Mouse (Mus musculus) lung, embryonic 14.5 days (tissue): Measurements from ENCODE around the gene Cyb5d1. TPM values are rescaled to one million over a fixed set of nuclear protein-coding genes. Genes with fewer than 3 reads are reported as not detected.

Experiments used
- ATAC-seq: fragments of 200-750 bp; cut with Nextera tagmentation; 2 replicates; pipeline ENCODE4 v1.8.0; 2017; ENCODE audit warnings: mild to moderate bottlenecking, moderate TSS enrichment, moderate library complexity; ENCODE audit not compliant: insufficient read depth
- DNase-seq: peaks from one replicate; pipeline ENCODE4 v3.0.0-alpha.2; 2015
- H3K27ac ChIP-seq: fragments of 300-500 bp; sonication (generic); 2 replicates; pipeline ENCODE4 v1.5.1; 2014; ENCODE audit warnings: low read depth, mild to moderate bottlenecking, moderate library complexity
- H3K27me3 ChIP-seq: fragments of 300-500 bp; sonication (generic); 2 replicates; pipeline ENCODE4 v1.6.1; 2014; ENCODE audit warnings: low read length, control low read depth; ENCODE audit not compliant: insufficient read depth
- H3K36me3 ChIP-seq: fragments of 300-500 bp; sonication (generic); 2 replicates; pipeline ENCODE4 v1.6.1; 2014; ENCODE audit warnings: control low read depth; ENCODE audit not compliant: insufficient read depth
- H3K4me1 ChIP-seq: fragments of 300-500 bp; sonication (generic); 2 replicates; pipeline ENCODE4 v1.6.1; 2014; ENCODE audit warnings: antibody characterized with exemption, control low read depth; ENCODE audit not compliant: insufficient read depth
- H3K4me2 ChIP-seq: fragments of 300-500 bp; sonication (generic); 2 replicates; pipeline ENCODE4 v1.6.1; 2014; ENCODE audit warnings: mild to moderate bottlenecking
- H3K4me3 ChIP-seq: fragments of 300-500 bp; sonication (generic); 2 replicates; pipeline ENCODE4 v1.5.1; 2014; ENCODE audit warnings: low read depth, low read length
- H3K9ac ChIP-seq: fragments of 300-500 bp; sonication (generic); 2 replicates; pipeline ENCODE4 v1.6.1; 2014
- H3K9me3 ChIP-seq: fragments of 300-500 bp; sonication (generic); 2 replicates; pipeline ENCODE4 v1.6.1; 2016; ENCODE audit warnings: low read depth, low read length, control low read depth
- CTCF ChIP-seq: IDR thresholded peaks from 2 replicates; pipeline ENCODE4 v1.5.1; 2016; ENCODE audit warnings: antibody characterized with exemption, low read depth
- WGBS: fragments of 180-500 bp; shearing (Covaris S2); extraction: QIAGEN DNeasy Blood & Tissue Kit; methylation state at CpG from one replicate; pipeline ENCODE4 v1.1.7; 2014; 5-methylcytosine and 5-hydroxymethylcytosine counted together
- polyA plus RNA-seq: library from polyadenylated mRNA; unstranded; fragments of >200 nt; fragmentation: Nextera tagmentation; extraction: Ambion mirVana; gene quantifications from 2 replicates; pipeline ENCODE4 v1.2.1, GENCODE M21; 2014

The Cyb5d1 gene
- polyA plus RNA-seq, 1 experiment from 2014 or later, result 27.2 TPM

GRCm38 (mm10) chr11:69346441-69346840, 49.0 kb downstream of the Cyb5d1 start:
- TF ChIP-seq CTCF, result no peak
- Histone ChIP-seq H3K9ac (no peak overlapping the region), H3K9me3 (no peaks in the 10 kb centered on the region), H3K4me3 (no peak overlapping the region), H3K36me3 (peaks cover 90% of the 10 kb centered on the region), H3K27ac (no peak overlapping the region), H3K27me3 (no peaks in the 10 kb centered on the region), H3K4me2 (no peak overlapping the region), H3K4me1 (no peaks in the 10 kb centered on the region)
- WGBS, result 85% methylated on average over 26 of the region's 26 CpGs
- ATAC-seq (no peak), DNase-seq (no peak)

Other genes starting within 250 kb of the Cyb5d1 start
- not detected in 2 replicates for gene Alox12b, start 238.6 kb downstream of the Cyb5d1 start, polyA plus RNA-seq
- gene Alox8, start 197.8 kb downstream of the Cyb5d1 start, polyA plus RNA-seq, result not detected in 2 replicates
- gene Gucy2e, start 158.6 kb downstream of the Cyb5d1 start, polyA plus RNA-seq, result not detected in 2 replicates
- 16.6 and 19.2 TPM in 2 replicates for gene Cntrob, start 71.9 kb downstream of the Cyb5d1 start, polyA plus RNA-seq
- gene Trappc1, start 71.7 kb downstream of the Cyb5d1 start, polyA plus RNA-seq, result 143 and 150 TPM in 2 replicates
- 0.89 and 1.3 TPM in 2 replicates for gene Kcnab3, start 69.4 kb downstream of the Cyb5d1 start, polyA plus RNA-seq
- 15.2 TPM in 2 replicates for gene Rnf227, start 55.2 kb downstream of the Cyb5d1 start, polyA plus RNA-seq
- gene Chd3, start 26.2 kb downstream of the Cyb5d1 start, polyA plus RNA-seq, result 57.3 and 59.9 TPM in 2 replicates
- gene Naa38, start 144 bp downstream of the Cyb5d1 start, polyA plus RNA-seq, result 169 and 173 TPM in 2 replicates
- 37.5 and 39.1 TPM in 2 replicates for gene Tmem88, start 2.6 kb upstream of the Cyb5d1 start, polyA plus RNA-seq
- 22.9 and 24.4 TPM in 2 replicates for gene Kdm6b, start 18.0 kb upstream of the Cyb5d1 start, polyA plus RNA-seq
- gene Dnah2, start 153.5 kb upstream of the Cyb5d1 start, polyA plus RNA-seq, result 0.58 and 1.9 TPM in 2 replicates
- gene Efnb3, start 164.6 kb upstream of the Cyb5d1 start, polyA plus RNA-seq, result 2.8 and 3.3 TPM in 2 replicates
- gene Wrap53, start 184.6 kb upstream of the Cyb5d1 start, polyA plus RNA-seq, result 27.1 and 33.6 TPM in 2 replicates
- gene Trp53, start 184.7 kb upstream of the Cyb5d1 start, polyA plus RNA-seq, result 178 and 202 TPM in 2 replicates
- gene Atp1b2, start 210.3 kb upstream of the Cyb5d1 start, polyA plus RNA-seq, result 6.9 and 9.8 TPM in 2 replicates
- gene Shbg, start 222.3 kb upstream of the Cyb5d1 start, polyA plus RNA-seq, result not detected in 2 replicates
- 18.0 and 18.3 TPM in 2 replicates for gene Sat2, start 226.4 kb upstream of the Cyb5d1 start, polyA plus RNA-seq
- gene Fxr2, start 237.4 kb upstream of the Cyb5d1 start, polyA plus RNA-seq, result 26.8 and 31.2 TPM in 2 replicates